Mouse (Mus musculus) MEL-GATA-1-ER (cell line): ENCODE results near the gene Sox21.
A peak's percentile ranks its signal among the peaks of the same experiment; 100 is the strongest.

Experiments used
- DNase-seq: peaks from one replicate; pipeline ENCODE4 v3.0.0-alpha.2; 2012; ENCODE audit warnings: low read depth; ENCODE audit errors: extremely low read depth

Gene Sox21

DNA sequence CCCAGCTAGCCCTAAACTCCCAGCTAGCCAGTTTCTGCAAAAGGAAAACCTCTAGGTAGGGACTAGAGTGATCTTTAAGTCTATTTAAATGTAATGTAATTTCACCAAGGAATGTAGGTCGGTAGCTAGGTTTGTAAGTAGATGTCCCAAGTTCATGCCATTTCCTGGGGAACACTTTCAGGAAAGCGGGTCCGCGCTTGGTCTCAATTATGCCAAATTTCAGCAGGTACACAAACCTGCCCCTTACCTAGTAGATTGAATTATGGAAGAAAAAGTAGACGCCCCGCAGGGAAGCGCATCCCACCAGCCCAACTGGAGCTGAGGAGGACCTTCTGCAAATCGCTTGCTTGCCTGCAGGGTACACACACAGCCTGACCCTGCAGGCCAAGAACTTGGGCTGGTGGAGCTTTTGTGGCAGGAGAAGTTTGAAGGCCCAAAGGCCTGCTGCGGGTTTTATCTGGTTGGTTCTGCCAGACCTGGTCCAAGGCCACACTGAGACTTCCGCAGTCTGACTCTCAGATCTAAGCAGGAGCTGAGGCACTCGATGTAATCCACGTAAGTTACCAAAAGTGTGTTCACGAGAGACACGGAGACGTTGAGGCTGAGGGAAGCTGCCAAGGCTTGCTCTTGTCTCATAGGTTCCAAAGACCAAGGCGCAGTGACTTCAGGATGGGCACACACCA lies 11.6 kb downstream of the Sox21 start:
- no peak for DNase-seq

GRCm38 (mm10) chr14:118220885-118221284 lies 15.9 kb downstream of the Sox21 start:
- DNase-seq, result no peak

- DNase-seq, result no peak
Observed at GRCm38 (mm10) chr14:118216826-118217225, 20.0 kb downstream of the Sox21 start.

DNA sequence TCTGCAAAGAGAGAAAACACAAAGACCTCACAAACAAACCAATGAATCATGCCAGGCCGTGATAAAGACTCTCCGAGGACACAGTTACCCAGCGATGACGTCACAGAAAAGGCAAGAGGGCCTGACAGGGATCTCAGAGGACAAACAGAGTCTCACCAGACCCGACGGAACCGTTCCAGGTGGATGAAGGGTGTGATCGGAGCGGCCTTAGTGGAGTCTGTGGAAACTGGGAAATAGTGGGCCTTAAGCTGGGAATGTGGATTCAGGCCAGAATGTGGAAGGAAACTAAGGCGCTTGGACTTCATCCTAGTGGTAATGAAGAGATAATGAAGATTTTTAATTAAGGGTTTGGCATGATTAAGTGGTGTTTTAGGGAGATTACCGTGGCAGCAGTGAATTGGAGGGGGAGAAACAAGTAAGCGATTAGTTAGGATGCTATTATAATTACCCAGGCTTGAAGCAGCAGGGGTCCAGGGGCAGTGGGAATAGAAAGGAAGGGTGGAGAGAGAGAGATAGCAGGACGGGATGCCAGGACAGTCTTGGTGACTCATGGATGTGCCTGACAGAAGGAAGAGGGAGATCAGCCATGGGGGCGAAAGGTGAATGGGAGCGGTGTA lies 24.5 kb downstream of the Sox21 start:
- no peak for DNase-seq

DNA sequence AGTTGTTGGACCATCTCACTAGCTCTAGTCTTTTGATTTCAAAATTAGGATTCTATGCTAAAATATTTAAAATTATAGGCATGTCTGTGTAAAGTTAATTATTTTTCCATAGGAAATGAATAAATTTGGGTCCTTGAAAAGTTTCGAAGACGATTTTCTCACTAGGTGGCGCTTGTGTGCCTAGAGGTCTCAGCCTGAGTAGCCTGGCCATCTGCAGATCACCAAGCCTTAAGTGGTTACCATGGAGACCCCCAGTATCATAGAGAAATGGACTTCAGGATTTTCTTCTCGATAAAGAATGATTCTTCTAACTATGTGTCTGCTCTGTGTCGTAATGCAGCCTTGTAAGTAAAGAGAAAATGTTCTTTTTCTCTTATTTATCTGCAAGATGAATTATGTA lies 27.2 kb downstream of the Sox21 start:
- no peak for DNase-seq

GRCm38 (mm10) chr14:118207347-118207746 lies 29.5 kb downstream of the Sox21 start:
- DNase-seq, result no peak

- no peak for DNase-seq
Observed at GRCm38 (mm10) chr14:118203031-118203430, 33.8 kb downstream of the Sox21 start.

DNA sequence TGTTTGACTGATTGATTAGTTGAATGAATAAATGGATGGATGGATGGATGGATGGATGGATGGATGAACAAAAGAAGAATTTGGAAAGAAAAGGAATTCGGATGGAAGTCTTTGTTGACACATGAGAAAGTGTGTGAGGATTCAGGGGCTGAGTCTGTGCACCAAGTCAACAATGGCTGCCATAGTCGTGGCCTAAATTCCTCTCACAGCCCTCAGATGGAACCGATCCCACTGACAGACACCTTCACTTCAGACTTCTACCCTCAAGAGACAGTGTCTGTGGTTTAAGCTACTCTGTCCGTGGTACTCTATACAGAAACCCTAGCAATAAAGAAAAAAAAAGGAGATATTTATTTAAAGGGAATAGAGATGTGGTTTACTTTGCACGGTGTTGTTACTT lies 34.8 kb downstream of the Sox21 start:
- DNase-seq, result no peak

- DNase-seq, result no peak
Observed at GRCm38 (mm10) chr14:118200731-118201130, 36.1 kb downstream of the Sox21 start.

- DNase-seq, result no peak
Observed at GRCm38 (mm10) chr14:118197063-118197462, 39.8 kb downstream of the Sox21 start.

- peak; percentile 49 for DNase-seq
Observed at GRCm38 (mm10) chr14:118194219-118194914, 42.5 kb downstream of the Sox21 start.

DNA sequence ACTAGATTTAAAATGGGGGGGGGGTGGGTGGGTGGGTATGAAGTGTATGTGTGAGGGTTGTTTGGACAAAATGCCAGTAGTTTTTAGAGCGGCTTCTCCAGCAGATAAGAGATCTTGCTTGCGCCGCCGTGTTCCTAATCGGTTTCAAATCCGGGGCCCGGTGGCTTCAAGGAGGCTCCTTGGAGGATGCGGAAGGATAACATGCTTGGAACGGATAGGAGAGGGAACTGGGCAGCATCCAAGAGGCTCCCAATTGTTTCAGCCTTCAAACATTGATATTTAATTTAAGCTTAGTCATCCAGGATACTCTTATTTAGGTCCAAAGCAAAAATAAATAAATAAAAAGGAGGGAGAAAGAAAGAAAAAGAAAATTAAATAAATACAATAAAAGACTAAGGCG lies 43.2 kb downstream of the Sox21 start:
- no peak for DNase-seq

DNA sequence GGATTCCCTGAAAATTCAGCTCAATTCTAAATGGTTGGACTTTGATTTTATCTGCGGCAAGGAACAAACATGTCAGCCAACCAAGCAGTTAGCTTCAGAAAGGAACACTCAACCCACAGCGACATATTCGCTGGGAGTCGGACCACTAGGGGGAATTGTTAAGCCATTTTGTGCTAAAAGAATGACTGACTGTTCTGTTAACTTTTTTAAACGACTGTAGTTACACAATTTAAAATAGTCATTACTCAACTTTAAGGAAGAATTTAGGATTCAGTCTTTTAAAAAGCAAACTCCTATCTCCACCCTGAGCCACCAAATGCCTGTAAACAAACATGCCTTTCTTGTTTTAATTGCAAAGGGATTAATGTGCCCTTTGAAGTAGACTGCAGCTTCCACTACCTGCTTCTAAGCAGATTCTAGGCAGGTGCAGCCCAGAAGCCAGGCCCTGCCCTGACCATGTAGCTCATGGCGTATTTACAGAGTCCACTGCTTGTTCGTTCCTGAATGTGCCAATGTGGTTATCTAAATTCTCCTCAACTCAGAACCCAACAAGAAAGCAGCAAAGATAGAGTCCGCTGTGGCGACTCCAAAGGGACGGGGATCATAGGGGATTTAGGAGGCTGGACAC lies 43.7 kb downstream of the Sox21 start:
- no peak for DNase-seq

DNA sequence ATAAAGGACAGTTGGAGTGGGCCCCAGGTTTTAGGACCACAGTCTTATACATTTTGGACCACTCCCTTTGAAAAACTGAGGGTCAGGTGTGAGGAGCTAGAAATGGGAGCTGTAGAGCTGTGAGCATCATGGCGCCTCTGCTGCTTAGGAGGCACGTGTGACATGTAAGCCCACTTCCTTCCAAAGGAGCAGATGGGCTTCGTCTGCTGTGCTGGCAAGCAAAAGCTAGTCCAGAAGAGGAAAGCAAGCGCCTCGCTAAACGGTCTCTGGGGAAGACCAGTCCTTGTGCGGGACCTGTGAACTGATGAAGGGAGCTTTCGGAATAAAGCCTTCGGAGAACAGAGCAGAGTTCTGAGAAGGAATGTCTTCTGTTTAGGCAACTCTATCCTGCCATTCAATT lies 45.4 kb downstream of the Sox21 start:
- DNase-seq, result no peak
